In genomic region chr3:133661303-133661702, GRCm38 (mm10) we compare ENCODE assay signal across 25 mouse cellular contexts.
DNase-seq lines count a peak whose midpoint lies in the region; ATAC-seq and TF ChIP-seq lines count a peak whose summit lies in the region.
"Had no signal": no experiment of that assay in that cellular context is flagged by ENCODE, and none has a peak within 500 bp of the region (broad histone marks: within the 10 kb centered on the region; RNA-seq: fewer than 3 reads in every experiment).

No protein-coding gene starts in this region.

- no peak overlapping the region for H3K4me2 ChIP-seq in lung, embryonic 14.5 days
- no peak overlapping the region for H3K4me2 ChIP-seq in embryonic facial prominence, embryonic 14.5 days (ENCODE audit: low read depth, low read length)
- H3K4me2 ChIP-seq in myocyte (ENCODE audit: low read depth), result no peak overlapping the region
- H3K4me2 ChIP-seq: heart, embryonic 13.5 days; hindbrain, embryonic 14.5 days; kidney, embryonic 15.5 days; liver, embryonic 11.5 days; midbrain, embryonic 11.5 days; neural tube, embryonic 13.5 days had no signal

- no peak overlapping the region for H3ac ChIP-seq in myocyte (ENCODE audit: control insufficient read depth, insufficient read length)

- H3K9ac ChIP-seq in lung, embryonic 14.5 days, result no peak overlapping the region
- H3K9ac ChIP-seq in embryonic facial prominence, embryonic 14.5 days (ENCODE audit: low read depth, low read length), result no peak overlapping the region
- H3K9ac ChIP-seq: heart, embryonic 13.5 days; hindbrain, embryonic 14.5 days; kidney, embryonic 15.5 days; neural tube, embryonic 13.5 days had no signal

- H3K27ac ChIP-seq in lung, embryonic 14.5 days (ENCODE audit: low read depth), result no peak overlapping the region
- H3K27ac ChIP-seq in embryonic facial prominence, embryonic 14.5 days (replicated peaks; ENCODE audit: low read depth, low read length), result no peak overlapping the region
- H3K27ac ChIP-seq: gastrocnemius, adult 2 months; heart, adult 2 months; heart, embryonic 13.5 days; hindbrain, embryonic 14.5 days; kidney, embryonic 15.5 days; neural tube, embryonic 13.5 days had no signal

- no peaks in the 10 kb centered on the region for H3K4me1 ChIP-seq in lung, embryonic 14.5 days (ENCODE audit: insufficient read depth)
- H3K4me1 ChIP-seq in embryonic facial prominence, embryonic 14.5 days (ENCODE audit: control insufficient read depth, insufficient read depth, low read length), result no peaks in the 10 kb centered on the region
- H3K4me1 ChIP-seq: heart, embryonic 13.5 days; kidney, embryonic 15.5 days; neural tube, embryonic 13.5 days had no signal

- H3K36me3 ChIP-seq in lung, embryonic 14.5 days (ENCODE audit: insufficient read depth), result no peaks in the 10 kb centered on the region
- H3K36me3 ChIP-seq in embryonic facial prominence, embryonic 14.5 days (ENCODE audit: control insufficient read depth, insufficient read depth, low read length), result no peaks in the 10 kb centered on the region
- no peaks in the 10 kb centered on the region for H3K36me3 ChIP-seq in myocyte (ENCODE audit: control insufficient read depth, insufficient read depth)
- H3K36me3 ChIP-seq: heart, embryonic 13.5 days; kidney, embryonic 15.5 days; neural tube, embryonic 13.5 days had no signal

- H3K4me3 ChIP-seq in lung, embryonic 14.5 days (ENCODE audit: low read depth, low read length), result no peak overlapping the region
- H3K4me3 ChIP-seq in embryonic facial prominence, embryonic 14.5 days (ENCODE audit: low read depth, low read length), result no peak overlapping the region
- H3K4me3 ChIP-seq in myocyte, result no peak overlapping the region
- H3K4me3 ChIP-seq: gastrocnemius, adult 2 months; heart, adult 2 months; heart, embryonic 13.5 days; kidney, embryonic 15.5 days; neural tube, embryonic 13.5 days had no signal

- TF ChIP-seq POLR2A in myocyte (IDR thresholded peaks at IDR 0.05; ENCODE audit: insufficient read length, low read depth), result no peak

- peak; percentile 67 for ATAC-seq in lung, embryonic 14.5 days (ENCODE audit: insufficient read depth)
- ATAC-seq in embryonic facial prominence, embryonic 14.5 days (ENCODE audit: low read depth), result no peak
- ATAC-seq: forebrain, embryonic 14.5 days; inflammation-experienced regulatory T-cells, adult 6 months; midbrain, embryonic 16.5 days had no signal

- H3K9me3 ChIP-seq in lung, embryonic 14.5 days (ENCODE audit: low read depth, low read length), result no peaks in the 10 kb centered on the region
- no peaks in the 10 kb centered on the region for H3K9me3 ChIP-seq in embryonic facial prominence, embryonic 14.5 days (ENCODE audit: control insufficient read depth, low read length)
- H3K9me3 ChIP-seq: heart, embryonic 13.5 days; kidney, embryonic 15.5 days; neural tube, embryonic 13.5 days had no signal

- DNase-seq in lung, embryonic 14.5 days, result no peak
- DNase-seq in lung, postnatal 4 days, result no peak
- peak; percentile 56 for DNase-seq in embryonic facial prominence, embryonic 14.5 days (ENCODE audit: low spot score)
- peak; percentile 59 for DNase-seq in forelimb bud, embryonic 11.5 days (ENCODE audit: low read depth, low spot score)
- DNase-seq in T-cell, adult 2 months (ENCODE audit: low spot score), result no peak
- DNase-seq: adrenal gland, adult 8-10 months; cerebellum, adult 8-10 months; cerebellum, postnatal 25 days; gastrocnemius, adult 2 months; gastrocnemius, postnatal 36 days; heart, adult 2 months; heart, postnatal 10 days; kidney, adult 11 months; kidney, postnatal 25 days had no signal

- TF ChIP-seq CTCF in lung, embryonic 14.5 days (IDR thresholded peaks at IDR 0.05; ENCODE audit: low read depth), result no peak

- H3K79me2 ChIP-seq in myocyte (ENCODE audit: control insufficient read depth, insufficient read depth), result no peaks in the 10 kb centered on the region

- WGBS in lung, embryonic 14.5 days, result 44% methylated on average over 3 of the region's 3 CpGs
- WGBS in embryonic facial prominence, embryonic 14.5 days, result 47% methylated on average over 3 of the region's 3 CpGs

- no peaks in the 10 kb centered on the region for H3K27me3 ChIP-seq in lung, embryonic 14.5 days (ENCODE audit: insufficient read depth, low read length)
- no peaks in the 10 kb centered on the region for H3K27me3 ChIP-seq in embryonic facial prominence, embryonic 14.5 days (replicated peaks; ENCODE audit: control insufficient read depth, insufficient read depth, low read length)
- H3K27me3 ChIP-seq in myocyte (ENCODE audit: control insufficient read depth, insufficient read depth, insufficient read length), result no peaks in the 10 kb centered on the region
- H3K27me3 ChIP-seq: CH12.LX; heart, embryonic 13.5 days; kidney, embryonic 15.5 days; neural tube, embryonic 13.5 days had no signal

TF ChIP-seq in myocyte, 11 proteins besides CTCF, POLR2A, EP300 and RAD21:
- TF ChIP-seq CEBPB (IDR thresholded peaks at IDR 0.05; ENCODE audit: insufficient read depth, poor library complexity, severe bottlenecking) (0 out of 2 replicates have a peak, but pooled peaks have one; percentile 4), POLR2AphosphoS2 (IDR thresholded peaks at IDR 0.05; ENCODE audit: insufficient read length, low read depth) (no peak), SRF (IDR thresholded peaks at IDR 0.05; ENCODE audit: control insufficient read depth, insufficient read length, low read depth) (no peak)

Comparison
In these comparisons a context has a peak if more than half of its experiments do, and no peak if none do; other contexts are left out.
1. DNase-seq: peak in embryonic facial prominence, embryonic 14.5 days (single experiment) and forelimb bud, embryonic 11.5 days (single experiment); none in lung, embryonic 14.5 days (single experiment), lung, postnatal 4 days (0 of 2) and T-cell, adult 2 months (single experiment).